Mouse (Mus musculus) natural killer cell, adult 2 months (primary cell): ENCODE data around the gene Dync2h1.
"Not testable (repeated sequence)": the region's sequence is repeated elsewhere in the genome, so short reads cannot be mapped to it uniquely, and the experiment has no call there.

Experiments used
- DNase-seq, 2 experiments: peaks; one replicate each; pipeline ENCODE4 v3.0.0; 2022; ENCODE audit warnings: low spot score in 2 of 2

Dync2h1 gene

GRCm38 (mm10) chr9:7184172-7184896 is at the start of gene Dync2h1, which contains the start of gene Dcun1d5:
TSS of gene Dync2h1 (minus strand) at chr9:7184446.
TSS of gene Dcun1d5 (plus strand) at chr9:7184520.
- DNase-seq = peak; percentile 88 to 90

DNA sequence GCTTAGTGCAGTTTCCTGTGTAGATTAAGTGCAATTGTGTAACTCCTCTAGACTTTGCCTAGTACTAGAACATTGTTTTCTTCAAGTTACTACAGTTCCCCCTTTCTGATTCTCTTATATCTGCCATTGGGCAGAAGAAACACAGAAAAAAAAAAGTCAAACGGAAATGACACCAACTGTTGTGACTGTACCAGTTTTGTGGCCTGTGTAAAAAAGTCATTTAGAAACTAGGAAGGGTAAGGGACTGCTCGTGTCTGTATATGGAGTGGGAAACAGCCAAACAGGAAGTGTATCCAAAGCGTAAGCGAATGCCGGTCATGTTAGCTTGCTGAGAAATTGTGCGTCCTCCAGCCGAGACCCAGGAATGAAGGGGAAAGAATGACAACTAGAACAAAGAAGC is 37.2 kb upstream of the Dync2h1 start:
- peak in 1 of 2 experiments; percentile 3 for DNase-seq

GRCm38 (mm10) chr9:7221024-7221423 is 36.8 kb upstream of the Dync2h1 start:
- peak in 1 of 2 experiments; percentile 12 for DNase-seq

DNA sequence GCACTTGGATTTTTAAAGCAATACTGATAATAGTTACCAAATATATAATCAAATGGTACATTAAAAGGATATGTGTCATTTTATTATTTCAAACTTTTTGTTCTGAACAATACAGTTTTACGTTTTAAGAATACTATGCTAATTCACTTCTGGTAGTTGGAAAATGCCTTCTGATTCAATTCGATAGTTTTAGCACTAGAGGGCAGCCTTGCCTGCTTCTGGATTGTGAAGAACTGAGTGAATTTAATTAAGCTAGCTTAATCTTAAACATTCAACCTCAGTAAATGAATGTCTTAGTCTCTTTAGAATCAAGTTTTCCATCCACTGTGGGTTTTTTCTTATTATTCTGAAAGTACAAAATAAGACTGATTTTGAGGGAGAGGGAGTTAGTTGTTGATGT is 32.0 kb upstream of the Dync2h1 start:
- no peak for DNase-seq

GRCm38 (mm10) chr9:7190694-7191093 is 6.4 kb upstream of the Dync2h1 start:
- DNase-seq = not testable (repeated sequence)

DNA sequence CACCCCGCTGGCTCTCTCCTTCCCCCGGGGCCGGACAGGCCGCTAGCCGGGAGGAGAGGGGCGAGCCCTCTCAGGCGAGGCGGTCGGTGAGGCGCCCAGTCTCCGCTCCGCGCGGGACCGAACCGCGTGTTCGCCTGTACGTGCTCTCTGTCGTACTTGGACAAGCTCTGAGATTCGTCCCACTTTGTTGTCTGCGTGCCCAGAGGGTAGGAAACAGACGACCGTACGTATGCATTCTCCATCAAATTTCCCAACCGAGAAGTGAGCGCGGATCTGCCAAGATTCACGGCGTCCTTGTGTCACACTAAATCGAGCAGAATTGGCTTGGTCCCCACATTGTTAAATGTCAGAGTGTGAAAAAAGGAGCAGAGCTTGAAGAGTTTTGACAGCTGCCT is 648 bp upstream of the Dync2h1 start:
- DNase-seq = no peak

DNA sequence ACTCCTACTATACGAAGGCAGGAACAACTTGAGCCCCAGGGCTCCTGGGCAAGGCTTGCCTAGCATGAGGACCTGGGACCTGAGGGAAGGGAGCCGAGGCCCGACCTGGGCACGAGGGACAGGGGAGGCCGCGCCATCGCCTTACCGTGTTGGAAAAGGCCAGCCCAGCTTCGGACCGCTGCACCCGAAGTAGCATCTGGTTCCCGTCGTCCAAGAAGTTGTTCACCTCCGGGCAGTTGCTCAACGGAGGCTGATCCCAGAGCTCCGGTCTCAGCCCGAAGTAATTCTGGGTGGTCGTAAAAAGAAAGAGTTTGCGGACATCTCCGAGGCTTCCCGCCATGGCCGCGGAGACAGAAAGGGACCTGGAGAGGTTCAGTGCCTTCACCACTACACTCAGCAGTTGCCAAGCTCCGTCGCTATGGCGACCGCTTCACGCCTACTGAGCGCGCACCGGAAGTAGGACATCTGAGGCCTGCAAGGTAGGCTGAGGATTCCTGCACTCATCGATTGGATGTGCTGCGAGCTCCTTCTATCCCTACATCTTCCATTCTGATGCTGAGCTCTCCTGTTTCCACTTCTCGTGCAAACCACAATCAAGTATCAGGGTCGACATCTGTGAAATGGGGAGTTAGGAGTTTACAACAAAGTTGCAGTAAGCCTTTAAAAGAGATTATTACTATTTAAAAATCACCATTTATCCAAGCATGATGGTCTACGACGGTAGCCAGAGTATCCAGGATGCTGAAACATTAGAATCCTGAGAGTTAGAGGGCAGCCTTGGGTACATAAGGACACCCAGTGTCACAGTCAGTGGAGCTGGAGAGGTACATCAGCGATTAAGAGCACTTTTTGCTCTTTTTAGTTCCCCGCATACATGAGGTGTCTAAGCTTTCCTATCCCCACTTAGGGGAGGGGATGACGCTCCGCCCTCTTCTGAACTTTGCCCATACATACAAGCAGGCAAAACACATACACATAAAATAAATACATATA is 7.3 kb downstream of the Dync2h1 start:
- DNase-seq = peak; percentile 74 to 83

- no peak for DNase-seq
Measured at GRCm38 (mm10) chr9:7173756-7174155, 10.5 kb downstream of the Dync2h1 start.

- no peak for DNase-seq
Measured at GRCm38 (mm10) chr9:7167339-7167998, 16.8 kb downstream of the Dync2h1 start.

DNA sequence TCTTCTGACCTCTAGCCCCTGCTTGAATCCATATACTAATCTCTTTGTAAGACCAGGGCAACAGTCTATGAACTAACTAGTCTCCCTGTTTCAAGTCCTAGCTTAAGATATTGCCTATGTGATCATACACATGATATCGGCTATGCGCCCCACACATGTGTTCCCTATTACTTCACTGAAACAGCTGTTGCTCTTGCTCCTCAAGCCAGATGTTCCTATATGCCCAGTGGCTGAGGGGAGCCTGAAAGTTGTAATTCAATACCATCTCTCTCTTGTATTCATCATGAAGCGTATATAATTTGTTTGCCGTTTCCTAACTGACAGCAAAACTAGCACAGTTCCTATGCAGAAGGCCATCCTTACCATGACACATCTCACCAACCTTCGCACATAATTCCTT is 23.6 kb downstream of the Dync2h1 start:
- no peak for DNase-seq

- no peak for DNase-seq
Measured at GRCm38 (mm10) chr9:7159718-7160117, 24.5 kb downstream of the Dync2h1 start.

GRCm38 (mm10) chr9:7158605-7159004 is 25.6 kb downstream of the Dync2h1 start:
- DNase-seq = no peak

GRCm38 (mm10) chr9:7154391-7154790 is 29.9 kb downstream of the Dync2h1 start:
- DNase-seq = no peak

DNA sequence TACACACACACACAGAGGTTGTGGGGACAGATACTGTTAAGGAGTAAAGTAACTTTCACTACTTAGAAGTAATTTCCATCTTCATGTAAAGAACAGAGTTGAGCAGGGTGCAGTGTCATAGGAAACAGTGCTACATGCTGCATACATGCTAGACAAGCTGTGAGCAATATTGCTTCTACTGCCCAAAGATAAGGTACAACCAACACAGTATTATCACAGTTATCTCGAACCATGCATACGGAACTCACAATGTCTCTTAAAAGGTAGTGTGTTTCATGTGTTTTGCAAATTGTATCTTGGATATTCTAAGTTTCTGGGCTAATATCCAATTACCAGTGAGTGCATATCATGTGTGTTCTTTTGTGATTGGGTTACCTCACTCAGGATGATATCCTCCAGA is 61.4 kb downstream of the Dync2h1 start:
- DNase-seq = no peak

GRCm38 (mm10) chr9:7110166-7110565 is 74.1 kb downstream of the Dync2h1 start:
- no peak for DNase-seq

GRCm38 (mm10) chr9:7101361-7101760 is 82.9 kb downstream of the Dync2h1 start:
- DNase-seq = no peak

- no peak for DNase-seq
Measured at GRCm38 (mm10) chr9:7074625-7075024, 109.6 kb downstream of the Dync2h1 start.

DNA sequence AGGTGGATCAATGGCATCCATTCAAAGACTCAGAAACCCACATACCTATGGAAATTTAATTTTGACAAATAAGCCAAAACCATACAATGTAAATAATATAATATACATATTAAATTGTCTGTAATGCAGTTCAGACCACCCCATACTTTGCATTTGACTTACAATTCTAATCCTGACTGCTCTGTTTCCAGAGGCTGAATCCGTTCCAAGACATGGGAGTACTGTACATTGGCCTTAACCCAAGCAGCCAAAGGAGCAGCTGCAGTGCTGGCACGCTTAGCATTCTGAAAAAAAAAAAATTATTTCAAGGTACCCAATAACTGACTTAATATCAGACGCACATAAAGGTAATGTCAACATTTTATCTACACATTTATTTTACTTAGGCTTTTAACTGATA is 113.4 kb downstream of the Dync2h1 start:
- DNase-seq = no peak

- no peak for DNase-seq
Measured at GRCm38 (mm10) chr9:7050588-7050987, 133.7 kb downstream of the Dync2h1 start.

GRCm38 (mm10) chr9:7042635-7043273 is 141.5 kb downstream of the Dync2h1 start:
- no peak for DNase-seq

DNA sequence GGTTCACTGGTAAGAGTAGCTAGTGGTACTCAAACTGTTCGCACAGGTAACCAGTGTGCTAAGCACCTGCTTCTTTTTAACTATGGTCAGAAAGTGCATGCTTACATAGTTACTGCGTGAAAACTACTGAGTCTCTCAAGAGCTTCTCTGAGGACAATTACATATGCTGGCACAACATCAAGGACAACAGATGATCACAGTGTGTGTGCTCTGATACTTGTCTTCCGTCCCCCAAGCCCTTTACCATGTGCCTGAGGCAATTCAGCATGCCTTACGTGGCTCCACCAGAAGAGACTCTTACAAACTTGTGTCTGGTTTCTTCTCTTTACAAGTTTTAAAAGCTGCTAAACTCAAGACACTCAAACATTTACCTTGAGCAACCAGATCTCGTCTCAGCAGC is 143.0 kb downstream of the Dync2h1 start:
- DNase-seq = no peak

DNA sequence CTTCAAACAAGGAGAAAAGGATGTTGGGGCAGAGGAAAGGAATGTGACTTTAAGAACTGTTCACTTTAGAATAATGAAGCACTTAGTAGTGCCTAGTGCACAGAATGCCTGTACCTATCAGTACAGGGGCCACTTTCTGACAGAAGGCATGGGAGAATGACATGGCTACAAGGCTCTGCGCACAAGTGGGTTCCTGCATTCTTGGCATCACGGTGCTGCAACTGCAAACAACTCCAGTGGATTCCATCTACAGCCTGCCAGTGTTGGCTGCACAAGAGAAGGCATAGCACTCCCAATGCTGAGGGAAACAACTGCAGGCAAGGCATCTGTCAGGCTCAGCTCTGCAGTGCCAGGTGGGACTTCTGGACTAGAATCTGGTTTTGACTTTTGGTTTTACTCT is 151.7 kb downstream of the Dync2h1 start:
- no peak for DNase-seq
